Mouse (Mus musculus): ENCODE measurements at regions not wholly inside any gene's neighbourhood (a gene's known extent, or its start where the extent isn't known, plus 50 kb on each side); places are given as distances from the start of the nearest gene placed in this dataset.

DNA sequence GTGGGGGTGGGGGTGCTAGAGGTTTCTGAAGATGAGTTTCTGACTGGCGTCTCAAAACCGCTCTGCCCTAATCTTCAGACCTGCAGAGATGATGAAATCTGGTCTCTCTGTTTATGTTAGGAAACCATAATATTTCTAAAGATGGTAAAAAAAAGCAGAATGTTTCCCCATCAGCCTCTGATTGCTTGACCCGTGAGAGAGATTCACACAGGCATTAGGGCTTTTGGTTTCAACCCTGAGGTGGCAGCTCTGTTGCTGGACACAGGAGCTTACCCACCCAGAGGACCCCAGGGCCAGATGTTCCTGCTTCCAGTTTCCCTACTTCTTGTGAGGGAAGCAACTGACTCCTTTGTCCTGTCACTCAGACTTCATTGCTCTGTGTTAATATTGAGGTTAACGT lies 195.1 kb downstream of the Phlda1 start:
- no peak for ATAC-seq
- no peaks in the 10 kb centered on the region for H3K9me3 ChIP-seq (ENCODE audit: control insufficient read depth)
- H3K27me3 ChIP-seq (replicated peaks; ENCODE audit: control insufficient read depth, insufficient read depth, low read length), result no peaks in the 10 kb centered on the region

DNA sequence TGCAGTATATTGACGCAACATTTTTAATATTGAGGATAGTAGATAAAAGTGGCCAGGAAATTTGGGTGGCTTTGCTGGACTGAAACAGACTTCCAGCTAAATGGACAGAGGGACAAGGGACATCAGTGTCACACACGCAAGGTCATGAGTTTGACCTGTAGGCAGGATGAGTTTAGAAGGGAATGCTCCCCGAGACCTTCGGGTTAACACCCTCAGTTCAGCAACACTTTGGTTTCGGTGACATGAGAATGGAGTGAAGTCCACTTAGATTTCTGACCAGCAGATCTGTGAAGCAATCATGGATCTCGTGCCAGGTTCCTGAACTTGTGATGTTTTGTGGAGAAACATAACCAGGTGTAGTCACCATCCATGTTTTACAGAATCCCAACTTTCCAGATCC lies 196.3 kb downstream of the Phlda1 start:
- 98% methylated on average over 6 of the region's 6 CpGs for WGBS
- Histone ChIP-seq H3K4me1 (replicated peaks; ENCODE audit: control insufficient read depth, insufficient read depth, low read length) (no peaks in the 10 kb centered on the region), H3K9me3 (ENCODE audit: control insufficient read depth) (no peaks in the 10 kb centered on the region), H3K27ac (ENCODE audit: low read depth, low read length) (no peak overlapping the region), H3K27me3 (replicated peaks; ENCODE audit: control insufficient read depth, insufficient read depth, low read length) (no peaks in the 10 kb centered on the region), H3K9ac (ENCODE audit: low read depth, low read length) (no peak overlapping the region), H3K4me2 (replicated peaks; ENCODE audit: low read depth) (no peak overlapping the region), H3K36me3 (ENCODE audit: control insufficient read depth, insufficient read depth) (no peaks in the 10 kb centered on the region), H3K4me3 (ENCODE audit: low read depth, low read length) (no peak overlapping the region)
- no peak for TF ChIP-seq CTCF (IDR thresholded peaks at IDR 0.05; ENCODE audit: low read depth)
- ATAC-seq, result no peak

More for the DNA sequence above, 195.1 kb downstream of the Phlda1 start:
- Histone ChIP-seq H3K4me2 (replicated peaks; ENCODE audit: low read depth) (no peak overlapping the region), H3K27ac (ENCODE audit: low read depth, low read length) (no peak overlapping the region), H3K4me1 (replicated peaks; ENCODE audit: control insufficient read depth, insufficient read depth, low read length) (no peaks in the 10 kb centered on the region), H3K36me3 (ENCODE audit: control insufficient read depth, insufficient read depth) (no peaks in the 10 kb centered on the region), H3K9ac (ENCODE audit: low read depth, low read length) (no peak overlapping the region), H3K4me3 (ENCODE audit: low read depth, low read length) (no peak overlapping the region)
- 56% methylated on average over 4 of the region's 4 CpGs for WGBS
- TF ChIP-seq CTCF (IDR thresholded peaks at IDR 0.05; ENCODE audit: low read depth), result no peak

DNA sequence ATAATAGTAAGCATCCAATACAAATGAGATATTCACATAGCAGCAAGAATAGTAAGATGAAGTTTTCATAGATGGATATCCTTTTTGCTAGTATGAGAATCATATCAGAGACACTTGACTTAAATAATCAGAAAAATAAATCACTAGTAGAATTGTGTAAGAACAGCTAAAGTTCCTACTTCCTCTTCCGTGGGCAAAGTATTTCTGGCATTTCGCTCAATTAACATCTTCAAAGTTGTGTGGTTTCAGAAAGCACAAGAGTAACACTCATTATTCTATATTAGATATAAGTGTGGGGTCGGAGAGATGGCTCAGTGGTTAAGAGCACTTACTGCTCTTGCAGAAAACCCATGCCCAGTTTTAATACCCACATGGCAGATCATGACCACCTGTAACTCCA lies 197.4 kb downstream of the Phlda1 start:
- no peak overlapping the region for H3K9ac ChIP-seq (ENCODE audit: low read depth, low read length)
- no peak overlapping the region for H3K27ac ChIP-seq (ENCODE audit: low read depth, low read length)
- WGBS, result 86% methylated on average over 3 of the region's 3 CpGs
- H3K4me1 ChIP-seq (replicated peaks; ENCODE audit: control insufficient read depth, insufficient read depth, low read length), result no peaks in the 10 kb centered on the region
- H3K36me3 ChIP-seq (ENCODE audit: control insufficient read depth, insufficient read depth), result no peaks in the 10 kb centered on the region
- no peak overlapping the region for H3K4me3 ChIP-seq (ENCODE audit: low read depth, low read length)
- ATAC-seq, result no peak
- H3K9me3 ChIP-seq (ENCODE audit: control insufficient read depth), result no peaks in the 10 kb centered on the region
- no peak overlapping the region for H3K4me2 ChIP-seq (replicated peaks; ENCODE audit: low read depth)
- no peaks in the 10 kb centered on the region for H3K27me3 ChIP-seq (replicated peaks; ENCODE audit: control insufficient read depth, insufficient read depth, low read length)
- TF ChIP-seq CTCF (IDR thresholded peaks at IDR 0.05; ENCODE audit: low read depth), result no peak

DNA sequence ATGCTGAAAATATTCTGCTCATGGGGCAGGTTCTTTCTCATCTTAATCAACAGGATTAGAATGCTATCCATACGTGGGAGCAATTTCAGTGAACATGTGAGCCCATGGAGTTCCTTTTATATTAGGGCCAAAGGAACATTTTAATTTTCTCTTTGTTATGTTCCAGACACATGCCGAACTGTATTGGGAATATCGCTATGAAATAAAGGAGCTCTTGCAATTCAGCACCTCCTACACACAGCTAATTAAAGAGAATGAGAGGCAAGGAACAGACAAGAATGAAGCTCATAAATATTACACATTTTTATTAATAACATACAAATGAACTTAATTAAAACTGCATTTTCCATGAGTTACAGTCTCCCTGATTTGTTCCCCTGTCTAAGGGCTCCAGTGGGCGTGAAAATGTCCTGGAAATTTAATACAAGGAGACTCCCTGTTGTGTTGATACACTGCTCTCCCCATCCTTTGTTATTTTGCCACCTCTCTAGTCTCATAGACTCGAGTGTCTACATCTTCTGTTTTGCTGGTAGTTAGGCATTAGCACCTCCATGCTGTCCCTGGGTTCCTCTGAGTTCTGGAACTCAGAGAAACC lies 205.5 kb downstream of the Phlda1 start:
- H3K4me2 ChIP-seq (replicated peaks; ENCODE audit: low read depth), result no peak overlapping the region
- TF ChIP-seq CTCF (IDR thresholded peaks at IDR 0.05; ENCODE audit: low read depth), result no peak
- WGBS, result 84% methylated on average over 5 of the region's 5 CpGs
- H3K9ac ChIP-seq (ENCODE audit: low read depth, low read length), result no peak overlapping the region
- no peak overlapping the region for H3K4me3 ChIP-seq (ENCODE audit: low read depth, low read length)
- no peaks in the 10 kb centered on the region for H3K4me1 ChIP-seq (replicated peaks; ENCODE audit: control insufficient read depth, insufficient read depth, low read length)
- H3K27me3 ChIP-seq (replicated peaks; ENCODE audit: control insufficient read depth, insufficient read depth, low read length), result no peaks in the 10 kb centered on the region
- ATAC-seq, result no peak
- H3K27ac ChIP-seq (ENCODE audit: low read depth, low read length), result no peak overlapping the region
- no peaks in the 10 kb centered on the region for H3K36me3 ChIP-seq (ENCODE audit: control insufficient read depth, insufficient read depth)
- H3K9me3 ChIP-seq (ENCODE audit: control insufficient read depth), result no peaks in the 10 kb centered on the region

DNA sequence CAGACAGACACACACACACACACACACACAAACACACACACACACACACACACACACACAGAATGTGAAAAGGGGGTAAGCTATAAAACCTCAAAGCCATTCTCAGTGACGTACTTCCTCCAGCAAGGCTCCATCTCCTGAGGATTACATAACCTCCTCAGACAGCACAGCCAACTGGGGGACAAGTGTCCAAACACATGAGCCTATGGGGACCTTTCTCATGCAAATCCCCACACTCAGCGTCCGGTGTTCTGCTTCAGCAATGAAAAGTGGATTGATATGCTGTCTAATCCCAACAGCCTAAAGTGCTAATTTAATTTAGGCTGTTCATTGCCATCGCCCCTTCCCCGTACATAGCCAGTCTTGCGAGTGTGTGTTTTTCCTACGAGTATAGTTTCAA lies 206.9 kb downstream of the Phlda1 start:
- ATAC-seq, result no peak

DNA sequence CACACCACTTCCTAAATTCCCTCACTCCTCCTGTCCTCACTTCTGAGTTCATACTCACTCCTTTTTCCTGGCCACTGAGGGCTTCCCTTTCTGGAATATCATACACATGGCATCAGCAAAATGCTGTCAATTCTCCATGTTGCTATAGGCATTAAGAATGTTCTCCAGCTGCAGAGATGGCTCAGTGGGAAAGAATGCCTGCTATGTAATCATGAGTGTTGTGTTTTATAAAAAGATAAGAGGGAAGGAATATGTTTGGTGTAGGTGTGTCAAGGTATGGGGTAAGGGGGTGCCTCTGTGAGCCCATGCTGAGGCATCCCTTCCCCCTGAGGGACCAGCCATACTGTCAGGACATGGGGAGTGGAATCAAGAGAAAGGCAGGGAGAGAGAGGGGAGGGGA lies 207.6 kb downstream of the Phlda1 start:
- no peak overlapping the region for H3K4me2 ChIP-seq (replicated peaks; ENCODE audit: low read depth)
- H3K4me1 ChIP-seq (replicated peaks; ENCODE audit: control insufficient read depth, insufficient read depth, low read length), result no peaks in the 10 kb centered on the region
- H3K9me3 ChIP-seq (ENCODE audit: control insufficient read depth), result no peaks in the 10 kb centered on the region
- TF ChIP-seq CTCF (IDR thresholded peaks at IDR 0.05; ENCODE audit: low read depth), result no peak
- H3K27me3 ChIP-seq (replicated peaks; ENCODE audit: control insufficient read depth, insufficient read depth, low read length), result no peaks in the 10 kb centered on the region
- no peak overlapping the region for H3K27ac ChIP-seq (ENCODE audit: low read depth, low read length)
- no peaks in the 10 kb centered on the region for H3K36me3 ChIP-seq (ENCODE audit: control insufficient read depth, insufficient read depth)
- no peak for ATAC-seq
- H3K9ac ChIP-seq (ENCODE audit: low read depth, low read length), result no peak overlapping the region
- no peak overlapping the region for H3K4me3 ChIP-seq (ENCODE audit: low read depth, low read length)

More for the DNA sequence above, 206.9 kb downstream of the Phlda1 start:
- H3K27me3 ChIP-seq (replicated peaks; ENCODE audit: control insufficient read depth, insufficient read depth, low read length), result no peaks in the 10 kb centered on the region
- H3K9ac ChIP-seq (ENCODE audit: low read depth, low read length), result no peak overlapping the region
- no peaks in the 10 kb centered on the region for H3K4me1 ChIP-seq (replicated peaks; ENCODE audit: control insufficient read depth, insufficient read depth, low read length)
- no peak overlapping the region for H3K4me3 ChIP-seq (ENCODE audit: low read depth, low read length)
- H3K27ac ChIP-seq (ENCODE audit: low read depth, low read length), result no peak overlapping the region
- WGBS, result 89% methylated on average over 7 of the region's 7 CpGs
- H3K4me2 ChIP-seq (replicated peaks; ENCODE audit: low read depth), result no peak overlapping the region
- TF ChIP-seq CTCF (IDR thresholded peaks at IDR 0.05; ENCODE audit: low read depth), result no peak
- no peaks in the 10 kb centered on the region for H3K9me3 ChIP-seq (ENCODE audit: control insufficient read depth)
- no peaks in the 10 kb centered on the region for H3K36me3 ChIP-seq (ENCODE audit: control insufficient read depth, insufficient read depth)

DNA sequence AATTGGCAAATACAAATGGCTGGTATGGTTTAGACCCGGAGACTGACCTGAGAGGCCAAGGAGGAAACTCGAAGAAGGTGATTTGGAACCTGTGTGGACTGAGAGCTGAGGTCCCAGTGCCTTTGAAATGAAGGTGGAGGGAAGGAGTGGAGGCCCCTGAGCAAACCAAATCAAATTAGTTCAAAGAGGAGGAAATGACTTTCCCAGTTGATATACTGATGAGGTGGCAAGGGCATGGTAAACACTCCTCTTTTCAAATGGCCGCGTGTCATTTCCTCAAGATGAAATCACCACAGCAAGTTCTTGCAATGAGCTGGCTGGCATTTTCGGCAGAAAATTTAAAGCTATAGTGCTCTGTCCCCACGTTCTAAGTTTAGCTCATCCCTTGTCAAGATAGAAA lies 209.1 kb downstream of the Phlda1 start:
- no peak for ATAC-seq
- H3K36me3 ChIP-seq (ENCODE audit: control insufficient read depth, insufficient read depth), result no peaks in the 10 kb centered on the region
- 39% methylated on average over 6 of the region's 6 CpGs for WGBS
- no peaks in the 10 kb centered on the region for H3K27me3 ChIP-seq (replicated peaks; ENCODE audit: control insufficient read depth, insufficient read depth, low read length)
- no peak overlapping the region for H3K27ac ChIP-seq (ENCODE audit: low read depth, low read length)
- H3K4me3 ChIP-seq (ENCODE audit: low read depth, low read length), result no peak overlapping the region
- H3K9ac ChIP-seq (ENCODE audit: low read depth, low read length), result no peak overlapping the region
- no peaks in the 10 kb centered on the region for H3K4me1 ChIP-seq (replicated peaks; ENCODE audit: control insufficient read depth, insufficient read depth, low read length)
- no peak overlapping the region for H3K4me2 ChIP-seq (replicated peaks; ENCODE audit: low read depth)
- H3K9me3 ChIP-seq (ENCODE audit: control insufficient read depth), result no peaks in the 10 kb centered on the region
- TF ChIP-seq CTCF (IDR thresholded peaks at IDR 0.05; ENCODE audit: low read depth), result no peak
